Mouse (Mus musculus): Measurements from ENCODE around the gene Rsph9. TPM values are rescaled to one million over a fixed set of nuclear protein-coding genes. Genes with fewer than 3 reads are reported as not detected.

Rsph9 gene
- polyA plus RNA-seq, 1 experiment from 2014 or later, result 0.72 TPM

DNA sequence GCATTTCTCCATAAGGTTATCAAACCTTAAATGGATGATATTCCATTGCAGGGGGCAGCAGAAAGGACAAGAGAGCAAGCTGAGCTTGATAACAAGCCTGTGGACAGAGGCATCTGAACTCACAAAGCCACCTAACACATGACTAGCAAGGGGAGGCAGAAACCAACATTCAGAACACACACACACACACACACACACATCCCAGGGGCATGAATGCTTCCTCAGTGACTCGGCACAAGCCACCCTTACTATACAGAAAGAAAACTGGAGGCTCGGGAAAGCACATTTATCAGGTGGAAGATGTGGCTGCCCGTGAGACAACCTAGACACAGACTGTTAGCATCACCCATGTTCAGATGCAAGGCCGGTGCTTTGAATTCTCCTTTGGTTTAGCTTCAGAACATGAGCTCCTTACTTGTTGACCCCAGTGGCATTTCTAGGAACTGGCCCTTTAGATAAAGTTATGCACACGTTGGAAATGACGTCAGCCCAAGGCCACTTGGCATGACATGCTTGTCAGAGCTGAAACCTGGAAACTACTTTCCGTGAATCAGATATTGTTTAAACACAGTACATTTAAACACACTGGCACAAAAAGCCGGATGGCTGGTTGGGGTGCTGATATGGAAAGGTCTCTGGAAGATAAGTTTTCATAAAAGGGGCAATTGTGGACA, 5.3 kb downstream of the Rsph9 start:
- no peak overlapping the region for H3K4me3 ChIP-seq
- H3K9me3 ChIP-seq (replicated peaks), result no peaks in the 10 kb centered on the region
- peak overlapping the region; percentile 58 for H3K27ac ChIP-seq
- 0 out of 2 replicates have a peak overlapping the region, but pooled peaks have one; percentile 3 for H3K4me2 ChIP-seq
- peaks cover 22% of the 10 kb centered on the region for H3K4me1 ChIP-seq
- H3K27me3 ChIP-seq (replicated peaks), result peaks cover 28% of the 10 kb centered on the region
- H3K9ac ChIP-seq, result peak overlapping the region; percentile 9; the same call in 1 of the 2 replicates
- WGBS (ENCODE audit: insufficient replicate concordance), result 32% methylated on average over 8 of the region's 8 CpGs
- peak; percentile 73 for ATAC-seq
- no peaks in the 10 kb centered on the region for H3K36me3 ChIP-seq

DNA sequence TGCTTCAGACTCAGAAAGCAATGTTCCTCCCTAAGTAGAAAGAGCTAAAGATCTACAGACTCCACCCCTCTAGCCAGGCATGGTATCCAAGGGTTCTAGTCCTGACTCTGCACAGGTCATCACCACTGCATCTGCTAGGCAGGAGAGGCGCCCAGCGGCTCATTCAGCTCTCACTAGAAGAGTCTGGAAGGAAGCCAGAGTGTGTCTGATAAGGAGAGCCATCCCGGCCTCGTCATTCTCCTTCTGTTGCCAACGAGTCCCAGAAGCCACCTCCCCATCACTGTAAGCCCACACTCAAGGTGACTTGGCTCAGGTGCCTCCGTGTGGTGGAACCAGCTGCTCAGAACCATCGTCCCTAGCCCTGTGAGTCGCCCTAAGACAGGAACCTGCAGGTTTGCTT, 11.2 kb downstream of the Rsph9 start:
- H3K36me3 ChIP-seq, result peaks cover 22% of the 10 kb centered on the region
- H3K9ac ChIP-seq, result no peak overlapping the region
- peaks cover 11% of the 10 kb centered on the region; the same call in 1 of the 2 replicates for H3K27me3 ChIP-seq (replicated peaks)
- no peak overlapping the region for H3K27ac ChIP-seq
- no peak overlapping the region for H3K4me2 ChIP-seq
- peaks cover 13% of the 10 kb centered on the region for H3K4me1 ChIP-seq
- WGBS (ENCODE audit: insufficient replicate concordance), result 29% methylated on average over 8 of the region's 8 CpGs
- H3K9me3 ChIP-seq (replicated peaks), result no peaks in the 10 kb centered on the region
- peak; percentile 43; the same call in 1 of the 2 replicates for ATAC-seq
- H3K4me3 ChIP-seq, result no peak overlapping the region

DNA sequence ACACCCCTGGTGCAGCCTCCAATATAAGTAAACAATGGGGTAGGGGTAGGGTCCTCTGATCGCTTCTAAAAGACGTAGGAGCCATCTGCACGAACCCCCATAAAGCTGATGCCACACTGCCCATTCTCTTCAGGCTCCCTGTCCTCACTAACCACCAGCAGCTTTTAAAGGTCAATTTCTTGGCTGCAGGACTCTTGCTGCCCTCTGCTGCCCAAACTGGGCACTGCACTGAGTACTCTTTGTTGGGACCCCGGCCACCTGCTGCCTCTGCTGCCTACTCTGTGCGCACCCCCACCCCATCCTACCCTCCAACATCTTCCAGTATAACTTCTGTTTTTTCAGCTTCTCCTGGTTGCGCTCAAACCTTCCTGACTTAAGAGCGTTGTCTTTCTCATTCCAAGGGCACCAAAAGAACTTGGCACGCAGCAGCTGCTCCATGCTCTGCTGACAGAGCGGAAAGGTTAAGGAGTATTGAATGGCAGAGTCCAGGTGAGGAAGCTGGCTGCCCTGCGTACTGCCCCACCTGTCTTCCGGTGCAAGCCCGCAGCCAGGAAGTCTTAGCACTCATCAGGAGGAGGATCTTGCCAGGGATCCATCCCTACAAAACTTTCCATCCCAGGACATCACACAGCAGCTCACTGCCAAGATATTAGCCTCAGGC, 11.8 kb downstream of the Rsph9 start:
- 0 out of 2 replicates have a peak, but pooled peaks have one; percentile 31 for ATAC-seq
- Histone ChIP-seq H3K4me2 (no peak overlapping the region), H3K9me3 (replicated peaks) (no peaks in the 10 kb centered on the region), H3K27ac (no peak overlapping the region), H3K27me3 (replicated peaks) (peaks cover 11% of the 10 kb centered on the region; the same call in 1 of the 2 replicates), H3K36me3 (peaks cover 29% of the 10 kb centered on the region), H3K4me1 (peaks cover 13% of the 10 kb centered on the region), H3K4me3 (no peak overlapping the region), H3K9ac (no peak overlapping the region)
- WGBS (ENCODE audit: insufficient replicate concordance), result 16% methylated on average over 12 of the region's 12 CpGs

DNA sequence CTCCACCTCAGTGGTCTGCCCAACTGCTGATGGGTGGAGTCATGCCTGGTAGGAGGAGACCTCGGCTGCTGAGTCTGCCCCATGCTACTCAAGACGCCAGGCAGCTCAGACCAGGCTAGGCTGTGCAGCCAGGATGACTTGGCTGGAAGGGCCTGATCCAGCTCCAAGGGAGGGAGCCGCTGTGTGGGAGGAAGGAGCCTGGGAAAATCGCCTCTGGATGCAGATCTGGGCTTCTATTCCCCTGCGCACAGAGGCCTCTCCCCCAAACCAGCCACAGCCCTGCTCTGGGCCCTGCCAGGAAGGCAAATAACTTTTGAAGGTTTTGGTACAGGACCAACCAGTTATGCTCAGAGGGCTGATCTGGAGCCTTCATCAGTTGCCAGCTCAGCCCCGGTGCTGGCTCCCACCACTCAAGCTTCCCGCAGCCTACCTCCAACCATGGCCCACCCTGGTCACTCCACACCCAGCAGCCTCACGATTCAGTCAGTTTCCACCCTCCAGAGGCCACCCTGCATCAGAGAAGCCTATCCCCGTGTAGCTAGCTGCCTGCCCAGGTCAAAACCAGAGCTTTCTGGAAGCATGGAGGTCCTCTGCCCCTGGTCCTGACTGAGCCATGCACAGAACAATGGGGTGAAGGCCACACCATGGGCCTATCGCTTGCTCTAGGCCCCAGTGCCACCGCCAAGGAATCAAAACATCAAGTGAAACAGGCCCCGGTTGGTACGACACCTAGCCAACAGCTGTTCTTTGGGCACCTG, 14.1 kb downstream of the Rsph9 start:
- H3K4me3 ChIP-seq, result no peak overlapping the region
- WGBS (ENCODE audit: insufficient replicate concordance), result 68% methylated on average over 13 of the region's 13 CpGs
- H3K4me2 ChIP-seq, result no peak overlapping the region
- H3K4me1 ChIP-seq, result peaks cover 13% of the 10 kb centered on the region
- 0 out of 2 replicates have a peak, but pooled peaks have one; percentile 17 for ATAC-seq
- H3K36me3 ChIP-seq, result peaks cover 51% of the 10 kb centered on the region
- H3K27me3 ChIP-seq (replicated peaks), result 0 out of 2 replicates have a peak, but pooled peaks cover 4% of the 10 kb centered on the region
- H3K27ac ChIP-seq, result no peak overlapping the region
- H3K9ac ChIP-seq, result no peak overlapping the region
- no peaks in the 10 kb centered on the region for H3K9me3 ChIP-seq (replicated peaks)

DNA sequence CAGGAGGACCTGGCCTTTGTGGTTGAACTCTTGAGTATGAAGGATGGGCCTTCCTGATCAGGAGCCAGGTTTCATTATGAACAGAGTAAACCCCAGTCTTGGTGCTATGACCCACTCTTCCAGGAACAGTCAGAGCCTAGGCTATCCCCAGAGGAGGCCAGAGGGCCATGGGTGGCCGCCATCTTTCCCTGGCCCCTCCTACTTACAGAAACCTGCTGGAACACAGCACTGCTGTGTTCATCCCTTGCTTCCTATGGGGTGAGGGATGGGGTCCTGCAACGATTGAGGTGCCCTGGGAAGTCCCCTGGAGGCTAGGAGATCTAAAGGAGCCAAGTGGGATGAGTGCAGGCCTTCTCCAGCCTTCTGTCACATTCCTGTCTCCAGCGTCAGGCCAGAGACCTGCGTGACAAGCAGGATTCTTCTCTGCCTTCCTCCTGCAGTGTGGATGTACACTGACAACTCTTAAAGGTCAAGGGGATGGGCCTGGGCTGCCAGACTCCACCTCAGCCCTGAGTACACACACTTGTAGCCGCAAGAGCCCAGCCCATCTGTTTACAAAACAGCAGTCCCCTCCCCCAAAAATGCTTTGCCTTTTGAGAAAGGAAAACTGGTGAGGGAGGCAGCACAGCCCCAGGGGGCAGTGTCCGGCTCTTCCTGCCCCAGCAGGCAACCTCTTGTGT, 16.1 kb downstream of the Rsph9 start:
- Histone ChIP-seq H3K9ac (no peak overlapping the region), H3K36me3 (peaks cover 71% of the 10 kb centered on the region), H3K4me2 (no peak overlapping the region), H3K27me3 (replicated peaks) (0 out of 2 replicates have a peak, but pooled peaks cover 4% of the 10 kb centered on the region), H3K4me1 (peaks cover 12% of the 10 kb centered on the region), H3K9me3 (replicated peaks) (no peaks in the 10 kb centered on the region), H3K4me3 (no peak overlapping the region), H3K27ac (no peak overlapping the region)
- ATAC-seq, result no peak
- WGBS (ENCODE audit: insufficient replicate concordance), result 78% methylated on average over 6 of the region's 6 CpGs

DNA sequence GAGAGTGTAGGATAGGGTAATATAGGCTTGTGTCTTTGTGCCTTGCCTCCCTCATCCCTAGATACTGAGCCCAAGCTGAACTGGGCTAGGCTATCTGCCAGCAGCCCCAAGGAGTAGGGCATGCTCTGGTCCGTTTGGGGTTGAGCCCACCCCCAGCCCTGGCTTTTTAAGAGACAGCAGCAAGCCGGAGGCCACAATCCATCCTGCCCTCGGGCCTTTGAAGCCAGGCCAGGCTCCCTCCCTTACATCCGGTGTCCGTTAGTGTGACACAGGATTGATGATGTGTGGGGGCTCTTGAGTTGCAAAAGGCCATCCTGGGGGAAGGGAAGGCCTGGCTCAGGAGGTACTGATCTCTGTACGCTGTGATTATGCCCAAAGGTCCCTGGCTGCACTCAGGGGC, 17.4 kb downstream of the Rsph9 start:
- Histone ChIP-seq H3K4me2 (no peak overlapping the region), H3K9ac (no peak overlapping the region), H3K36me3 (peaks cover 84% of the 10 kb centered on the region), H3K27me3 (replicated peaks) (no peaks in the 10 kb centered on the region), H3K27ac (no peak overlapping the region), H3K4me3 (no peak overlapping the region), H3K4me1 (no peaks in the 10 kb centered on the region), H3K9me3 (replicated peaks) (no peaks in the 10 kb centered on the region)
- no peak for ATAC-seq
- WGBS (ENCODE audit: insufficient replicate concordance), result 71% methylated on average over 6 of the region's 6 CpGs

DNA sequence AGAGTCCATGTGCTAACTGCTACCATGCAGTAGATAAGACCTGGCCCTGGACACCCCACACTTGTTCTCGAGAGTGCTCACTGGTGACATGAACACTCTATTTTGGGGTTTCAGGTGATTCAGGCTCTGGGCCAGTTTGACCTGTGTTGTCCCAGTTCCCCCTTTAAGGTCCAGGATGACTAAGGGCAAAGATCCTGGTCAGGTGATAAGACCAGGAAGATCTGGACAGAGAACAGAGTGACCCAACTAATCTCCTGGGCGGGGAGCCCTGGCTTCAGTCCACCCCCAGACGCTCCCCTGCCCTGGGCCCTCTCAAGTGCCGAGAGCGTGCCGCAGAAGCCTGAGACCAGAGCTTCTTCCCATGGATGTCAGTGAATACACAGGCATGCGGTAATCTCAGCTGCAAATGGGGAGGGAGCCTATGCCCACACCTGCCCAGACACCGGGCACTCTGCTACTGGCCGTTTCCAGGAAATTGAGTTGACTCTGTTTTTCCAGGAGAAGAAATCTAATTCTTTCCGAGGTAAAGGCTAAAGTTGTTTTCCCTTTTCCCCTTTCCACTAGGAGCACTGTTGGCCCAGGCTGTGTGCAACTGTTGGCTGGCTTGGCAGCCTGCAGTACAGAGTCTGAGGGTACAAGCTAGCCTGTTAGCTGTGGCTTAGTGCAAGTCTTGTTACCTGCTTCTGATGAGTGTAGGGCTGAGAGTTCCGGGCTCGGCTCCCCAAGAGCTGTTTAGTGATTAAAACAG, 19.9 kb downstream of the Rsph9 start:
- H3K4me1 ChIP-seq, result no peaks in the 10 kb centered on the region
- H3K36me3 ChIP-seq, result peaks cover 91% of the 10 kb centered on the region
- H3K27ac ChIP-seq, result no peak overlapping the region
- no peak for ATAC-seq
- H3K4me2 ChIP-seq, result no peak overlapping the region
- H3K9me3 ChIP-seq (replicated peaks), result no peaks in the 10 kb centered on the region
- no peak overlapping the region for H3K9ac ChIP-seq
- H3K27me3 ChIP-seq (replicated peaks), result no peaks in the 10 kb centered on the region
- H3K4me3 ChIP-seq, result no peak overlapping the region
- 83% methylated on average over 12 of the region's 12 CpGs for WGBS (ENCODE audit: insufficient replicate concordance)

DNA sequence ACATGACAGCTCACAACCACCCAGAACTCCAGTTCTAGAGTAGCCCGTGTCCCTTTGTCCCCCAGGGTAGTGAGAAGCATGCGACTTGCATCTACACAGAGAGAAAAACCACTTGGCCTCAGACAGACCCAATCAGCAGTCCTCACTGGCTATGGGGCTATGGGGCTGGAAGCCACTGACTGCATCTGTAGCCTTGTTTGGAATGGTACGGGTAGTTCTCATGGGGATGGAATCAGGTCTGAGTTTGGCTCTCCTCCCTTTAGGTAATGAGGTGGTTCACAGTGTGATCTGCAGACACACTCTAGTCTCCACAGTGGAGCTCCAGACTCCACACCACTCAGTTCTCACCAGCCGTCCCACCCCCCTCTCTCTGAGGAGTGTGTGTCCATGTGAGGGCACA, 20.7 kb downstream of the Rsph9 start:
- WGBS (ENCODE audit: insufficient replicate concordance), result 85% methylated on average over 4 of the region's 4 CpGs
- Histone ChIP-seq H3K27ac (no peak overlapping the region), H3K27me3 (replicated peaks) (no peaks in the 10 kb centered on the region), H3K4me2 (no peak overlapping the region), H3K4me3 (no peak overlapping the region), H3K9ac (no peak overlapping the region), H3K36me3 (peaks cover 91% of the 10 kb centered on the region), H3K4me1 (no peaks in the 10 kb centered on the region), H3K9me3 (replicated peaks) (no peaks in the 10 kb centered on the region)
- ATAC-seq, result no peak

DNA sequence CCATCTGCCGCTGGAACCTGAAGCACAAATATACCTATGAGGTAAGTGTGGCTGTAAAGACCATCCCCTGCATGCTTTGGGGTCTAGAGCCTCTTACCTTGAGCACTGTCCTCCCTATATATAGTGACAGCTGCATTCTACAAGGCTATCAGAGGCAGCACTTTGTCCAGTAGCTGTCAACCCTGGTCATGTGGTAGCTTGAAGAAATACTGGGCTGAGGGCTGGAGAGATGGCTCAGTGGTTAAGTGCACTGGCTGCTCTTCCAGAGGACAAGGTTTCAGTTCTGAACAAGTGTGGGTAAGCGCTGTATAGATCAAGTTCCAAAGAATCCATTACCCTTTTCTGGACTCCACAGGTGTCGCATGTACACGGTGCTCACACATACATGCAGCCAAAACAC, 21.2 kb downstream of the Rsph9 start:
- no peaks in the 10 kb centered on the region for H3K4me1 ChIP-seq
- peaks cover 91% of the 10 kb centered on the region for H3K36me3 ChIP-seq

DNA sequence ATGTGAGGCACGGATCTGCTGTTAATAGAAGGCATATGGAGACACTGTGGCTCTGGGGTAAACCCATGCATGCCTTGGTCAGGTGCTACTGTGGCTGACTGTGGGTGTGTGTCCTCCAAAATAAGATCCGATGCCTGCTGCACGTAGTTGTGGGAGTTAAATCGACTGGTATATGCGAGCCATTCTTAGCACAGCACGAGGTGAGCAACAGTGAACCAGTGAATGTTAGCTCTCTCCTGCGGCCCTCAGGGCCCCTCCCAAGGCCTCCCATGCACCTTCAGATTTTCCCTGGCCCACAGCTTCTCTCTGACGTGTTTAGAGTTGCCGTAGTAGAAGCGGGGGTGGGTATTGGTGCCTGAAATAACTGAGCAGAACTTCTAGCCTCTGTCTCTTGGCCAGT, 24.4 kb downstream of the Rsph9 start:
- ATAC-seq, result no peak
- Histone ChIP-seq H3K9me3 (replicated peaks) (no peaks in the 10 kb centered on the region), H3K4me2 (no peak overlapping the region), H3K36me3 (peaks cover 86% of the 10 kb centered on the region), H3K27me3 (replicated peaks) (no peaks in the 10 kb centered on the region), H3K4me1 (peaks cover 3% of the 10 kb centered on the region; the same call in 1 of the 2 replicates), H3K27ac (no peak overlapping the region), H3K4me3 (no peak overlapping the region), H3K9ac (no peak overlapping the region)
- 85% methylated on average over 10 of the region's 10 CpGs for WGBS (ENCODE audit: insufficient replicate concordance)

More for the DNA sequence above, 21.2 kb downstream of the Rsph9 start:
- 90% methylated on average over 4 of the region's 4 CpGs for WGBS (ENCODE audit: insufficient replicate concordance)
- H3K4me3 ChIP-seq, result no peak overlapping the region
- no peaks in the 10 kb centered on the region for H3K27me3 ChIP-seq (replicated peaks)
- H3K4me2 ChIP-seq, result no peak overlapping the region
- H3K9me3 ChIP-seq (replicated peaks), result no peaks in the 10 kb centered on the region
- H3K27ac ChIP-seq, result no peak overlapping the region
- no peak for ATAC-seq
- H3K9ac ChIP-seq, result no peak overlapping the region

DNA sequence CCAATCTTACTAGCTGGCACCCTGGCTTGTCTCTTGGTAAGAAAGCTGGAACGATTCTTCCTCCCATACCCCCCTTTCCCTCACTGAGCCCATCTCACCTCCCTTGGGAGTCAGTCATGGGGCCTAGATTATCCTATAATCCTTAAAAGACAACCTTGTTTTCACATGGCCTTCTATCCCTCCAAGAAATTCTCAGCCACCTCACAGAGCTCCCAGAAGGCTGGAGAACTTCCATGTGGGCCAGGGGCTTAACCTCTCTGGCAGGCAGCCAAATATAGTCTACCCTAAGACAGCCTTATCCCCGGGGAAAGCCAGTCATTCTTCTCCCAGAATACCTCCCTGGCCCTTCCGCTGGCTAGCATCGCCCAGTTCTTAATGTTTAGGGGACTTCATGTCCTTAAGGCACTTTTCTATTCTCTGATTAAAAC, 25.6 kb downstream of the Rsph9 start:
- ATAC-seq, result no peak
- Histone ChIP-seq H3K4me1 (peaks cover 8% of the 10 kb centered on the region; the same call in 1 of the 2 replicates), H3K36me3 (peaks cover 82% of the 10 kb centered on the region), H3K9ac (no peak overlapping the region), H3K27me3 (replicated peaks) (no peaks in the 10 kb centered on the region), H3K4me2 (no peak overlapping the region), H3K27ac (no peak overlapping the region), H3K4me3 (no peak overlapping the region), H3K9me3 (replicated peaks) (no peaks in the 10 kb centered on the region)
- WGBS (ENCODE audit: insufficient replicate concordance), result 79% methylated on average over 4 of the region's 4 CpGs
